Mouse (Mus musculus): ENCODE data around the gene Ncor1.
"Not testable (repeated sequence)": the region's sequence is repeated elsewhere in the genome, so short reads cannot be mapped to it uniquely, and the experiment has no call there.

Gene Ncor1

GRCm38 (mm10) chr11:62351948-62352347 lies 106.4 kb downstream of the Ncor1 start:
- no peak for DNase-seq

- DNase-seq: no peak
Measured at GRCm38 (mm10) chr11:62343002-62343401, 115.3 kb downstream of the Ncor1 start.

GRCm38 (mm10) chr11:62332228-62332627 lies 126.1 kb downstream of the Ncor1 start:
- DNase-seq: no peak

GRCm38 (mm10) chr11:62331141-62331540 lies 127.2 kb downstream of the Ncor1 start:
- peak; percentile 13 to 14 for DNase-seq

- no peak for DNase-seq
Measured at GRCm38 (mm10) chr11:62323659-62324058, 134.7 kb downstream of the Ncor1 start.

GRCm38 (mm10) chr11:62320097-62320496 lies 138.2 kb downstream of the Ncor1 start:
- no peak for DNase-seq

GRCm38 (mm10) chr11:62317746-62318145 lies 140.6 kb downstream of the Ncor1 start:
- DNase-seq: peak in 1 of 2 experiments; percentile 13

- DNase-seq: no peak
Measured at GRCm38 (mm10) chr11:62314984-62315383, 143.4 kb downstream of the Ncor1 start.

GRCm38 (mm10) chr11:62309296-62309695 lies 149.0 kb downstream of the Ncor1 start:
- DNase-seq: no peak

GRCm38 (mm10) chr11:62305866-62306265 lies 152.5 kb downstream of the Ncor1 start:
- DNase-seq: no peak

- no peak for DNase-seq
Measured at GRCm38 (mm10) chr11:62298883-62299282, 159.5 kb downstream of the Ncor1 start.

- DNase-seq: no peak
Measured at GRCm38 (mm10) chr11:62294121-62294520, 164.2 kb downstream of the Ncor1 start.

- no peak for DNase-seq
Measured at GRCm38 (mm10) chr11:62287700-62288099, 170.6 kb downstream of the Ncor1 start.

GRCm38 (mm10) chr11:62285020-62285419 lies 173.3 kb downstream of the Ncor1 start:
- DNase-seq: no peak

- not testable (repeated sequence) for DNase-seq
Measured at GRCm38 (mm10) chr11:62284020-62284419, 174.3 kb downstream of the Ncor1 start.

GRCm38 (mm10) chr11:62281601-62281997 lies 176.7 kb downstream of the Ncor1 start:
- no peak for DNase-seq

- DNase-seq: peak; percentile 97
Measured at GRCm38 (mm10) chr11:62280675-62281600, 177.4 kb downstream of the Ncor1 start, which contains the start of the genes Zswim7 and Ttc19. Gene Zswim7, minus strand, starts transcription at chr11:62281375. Gene Ttc19, plus strand, starts transcription at chr11:62281473.

GRCm38 (mm10) chr11:62278027-62278426 lies 180.3 kb downstream of the Ncor1 start:
- DNase-seq: peak; percentile 71 to 85

- no peak for DNase-seq
Measured at GRCm38 (mm10) chr11:62277086-62277485, 181.3 kb downstream of the Ncor1 start.

- DNase-seq: no peak
Measured at GRCm38 (mm10) chr11:62270851-62271250, 187.5 kb downstream of the Ncor1 start.

GRCm38 (mm10) chr11:62269097-62269496 lies 189.2 kb downstream of the Ncor1 start:
- DNase-seq: no peak

- DNase-seq: no peak
Measured at GRCm38 (mm10) chr11:62268381-62268780, 190.0 kb downstream of the Ncor1 start.

GRCm38 (mm10) chr11:62266466-62267214 lies 191.7 kb downstream of the Ncor1 start:
- peak in 1 of 2 experiments; percentile 21 for DNase-seq
